Mouse (Mus musculus): ENCODE results near the gene Defa33. TPM values are rescaled to one million over a fixed set of nuclear protein-coding genes. Genes with fewer than 3 reads are reported as not detected.

Gene Defa33
- total RNA-seq (2023), result not detected

DNA sequence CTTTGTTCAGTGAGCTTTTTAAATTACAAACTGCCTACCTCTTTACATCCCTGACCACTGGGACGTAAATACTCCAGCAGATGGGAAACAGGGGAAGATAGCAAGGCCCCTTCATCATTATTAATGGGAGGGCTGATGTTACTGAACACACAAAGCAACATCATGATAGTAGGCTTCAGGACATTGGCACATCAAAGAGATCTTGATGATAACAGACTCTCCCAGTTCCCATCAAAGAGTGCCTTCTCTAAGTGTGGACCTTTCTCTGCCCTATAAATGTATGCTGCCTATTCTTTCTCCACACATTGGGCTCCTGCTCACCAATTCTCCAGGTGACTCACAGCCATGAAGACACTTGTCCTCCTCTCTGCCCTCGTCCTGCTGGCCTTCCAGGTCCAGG is at the start of gene Defa33:
TSS of gene Defa33 (plus strand) at position 301 of the 400 bp plus-strand sequence.

DNA sequence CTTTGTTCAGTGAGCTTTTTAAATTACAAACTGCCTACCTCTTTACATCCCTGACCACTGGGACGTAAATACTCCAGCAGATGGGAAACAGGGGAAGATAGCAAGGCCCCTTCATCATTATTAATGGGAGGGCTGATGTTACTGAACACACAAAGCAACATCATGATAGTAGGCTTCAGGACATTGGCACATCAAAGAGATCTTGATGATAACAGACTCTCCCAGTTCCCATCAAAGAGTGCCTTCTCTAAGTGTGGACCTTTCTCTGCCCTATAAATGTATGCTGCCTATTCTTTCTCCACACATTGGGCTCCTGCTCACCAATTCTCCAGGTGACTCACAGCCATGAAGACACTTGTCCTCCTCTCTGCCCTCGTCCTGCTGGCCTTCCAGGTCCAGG is 13.4 kb upstream of the Defa33 start, which contains the start of gene Defa2:
TSS of gene Defa2 (plus strand) at position 301 of the 400 bp plus-strand sequence.

DNA sequence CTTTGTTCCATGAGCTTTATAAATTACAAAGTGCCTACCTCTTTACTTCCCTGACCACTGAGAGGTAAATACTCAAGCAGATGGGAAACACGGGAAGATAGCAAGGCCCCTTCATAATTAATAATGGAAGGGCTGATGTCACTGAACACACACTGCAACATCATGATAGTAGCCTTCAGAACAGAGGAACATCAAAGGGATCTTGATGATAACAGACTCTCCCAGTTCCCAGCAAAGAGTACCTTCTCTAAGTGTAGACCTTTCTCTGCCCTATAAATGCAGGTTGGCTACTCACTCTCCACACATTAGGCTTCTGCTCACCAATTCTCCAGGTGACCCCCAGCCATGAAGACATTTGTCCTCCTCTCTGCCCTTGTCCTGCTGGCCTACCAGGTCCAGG is 35.5 kb downstream of the Defa33 start, which contains the start of gene Defa36:
TSS of gene Defa36 (plus strand) at position 301 of the 400 bp plus-strand sequence.

Other genes with a start within 250 kb of the Defa33 start
- not detected for gene Defa22, start 229.5 kb upstream of the Defa33 start, total RNA-seq (2023)
- not detected for gene Defa31, start 200.2 kb upstream of the Defa33 start, total RNA-seq (2023)
- not detected for gene Gm15293, start 190.2 kb upstream of the Defa33 start, total RNA-seq (2023)
- gene Gm15292, start 142.1 kb upstream of the Defa33 start, total RNA-seq (2023), result not detected
- gene Defa27, start 76.3 kb upstream of the Defa33 start, total RNA-seq (2023), result not detected
- not detected for gene Defa29, start 64.8 kb upstream of the Defa33 start, total RNA-seq (2023)
- not detected for gene Defa2, start 13.3 kb upstream of the Defa33 start, total RNA-seq (2023)
- not detected for gene Defa36, start 35.6 kb downstream of the Defa33 start, total RNA-seq (2023)
- not detected for gene Gm7849, start 64.7 kb downstream of the Defa33 start, total RNA-seq (2023)
- not detected for gene Defa20, start 117.4 kb downstream of the Defa33 start, total RNA-seq (2023)
- gene Defa32, start 137.2 kb downstream of the Defa33 start, total RNA-seq (2023), result not detected
- gene Defa37, start 173.6 kb downstream of the Defa33 start, total RNA-seq (2023), result not detected
- gene Defa28, start 191.2 kb downstream of the Defa33 start, total RNA-seq (2023), result not detected
- not detected for gene Gm7861, start 202.7 kb downstream of the Defa33 start, total RNA-seq (2023)
- gene Defa26, start 226.4 kb downstream of the Defa33 start, total RNA-seq (2023), result not detected

Measured in CD4-positive naive resting alpha-beta T cell, adult 57 days (primary cell).